Mouse (Mus musculus) hindbrain, embryonic 11.5 days (tissue): ENCODE data around the gene Alpk3. TPM values are rescaled to one million over a fixed set of nuclear protein-coding genes. Genes with fewer than 3 reads are reported as not detected.

Source experiments
- ATAC-seq: fragments of 200-750 bp; cut with Nextera tagmentation; 2 replicates; pipeline ENCODE4 v1.8.0; 2017; ENCODE audit warnings: mild to moderate bottlenecking, moderate TSS enrichment, moderate library complexity; ENCODE audit not compliant: low FRiP score
- DNase-seq: peaks from one replicate; pipeline ENCODE4 v3.0.0-alpha.2; 2015; ENCODE audit warnings: low spot score
- H3K27ac ChIP-seq: fragments of 300-500 bp; sonication (generic); 2 replicates; pipeline ENCODE4 v1.5.1; 2014; ENCODE audit warnings: mild to moderate bottlenecking, low read depth, low read length
- H3K27me3 ChIP-seq: fragments of 300-500 bp; sonication (generic); 2 replicates; pipeline ENCODE4 v1.6.1; 2014; ENCODE audit warnings: mild to moderate bottlenecking, low read length, moderate library complexity, mixed read lengths; ENCODE audit not compliant: control insufficient read depth, insufficient read depth
- H3K36me3 ChIP-seq: fragments of 300-500 bp; sonication (generic); 2 replicates; pipeline ENCODE4 v1.6.1; 2014; ENCODE audit warnings: mild to moderate bottlenecking, low read length, moderate library complexity, mixed read lengths; ENCODE audit not compliant: control insufficient read depth, insufficient read depth
- H3K4me1 ChIP-seq: fragments of 300-500 bp; sonication (generic); replicated peaks from 2 replicates; pipeline ENCODE4 v1.6.1; 2014; ENCODE audit warnings: low read length, mixed read lengths; ENCODE audit not compliant: control insufficient read depth, insufficient read depth
- H3K4me2 ChIP-seq: fragments of 300-500 bp; sonication (generic); replicated peaks from 2 replicates; pipeline ENCODE4 v1.6.1; 2014; ENCODE audit warnings: mild to moderate bottlenecking, low read depth, low read length
- H3K4me3 ChIP-seq: fragments of 300-500 bp; sonication (generic); 2 replicates; pipeline ENCODE4 v1.5.1; 2014; ENCODE audit warnings: low read depth, low read length
- H3K9ac ChIP-seq: fragments of 300-500 bp; sonication (generic); 2 replicates; pipeline ENCODE4 v1.6.1; 2014; ENCODE audit warnings: low read depth, low read length
- H3K9me3 ChIP-seq: fragments of 300-500 bp; sonication (generic); 2 replicates; pipeline ENCODE4 v1.6.1; 2016; ENCODE audit warnings: low read length; ENCODE audit not compliant: control insufficient read depth
- WGBS: fragments of 180-500 bp; shearing (Covaris S2); extraction: QIAGEN DNeasy Blood & Tissue Kit; methylation state at CpG from one replicate; pipeline ENCODE4 v1.1.7; 2014; 5-methylcytosine and 5-hydroxymethylcytosine counted together
- polyA plus RNA-seq: library from polyadenylated mRNA; unstranded; fragments of >200 nt; fragmentation: Nextera tagmentation; extraction: Ambion mirVana; gene quantifications from 2 replicates; pipeline ENCODE4 v1.2.1, GENCODE M21; 2014

The Alpk3 gene
- polyA plus RNA-seq, 1 experiment from 2014 or later: 0.14 TPM

DNA sequence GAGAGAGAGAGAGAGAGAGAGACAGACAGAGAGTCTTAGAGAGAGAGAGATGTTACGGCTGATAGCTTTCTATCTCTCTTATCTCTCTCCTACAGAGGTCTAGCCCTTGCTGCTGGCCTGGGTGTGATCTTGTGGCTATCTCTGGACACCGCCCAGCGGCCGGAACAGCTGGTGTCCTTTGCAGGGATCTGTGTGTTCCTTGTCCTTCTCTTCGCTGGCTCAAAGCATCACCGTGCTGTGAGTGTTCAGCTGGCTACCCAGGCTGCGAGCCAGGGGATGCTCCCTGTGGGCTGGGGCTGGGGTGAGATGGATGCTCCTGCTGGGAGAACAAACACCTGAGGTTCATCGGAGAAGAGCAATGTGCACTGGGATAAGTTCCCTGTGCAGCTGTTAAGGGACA lies 67.4 kb downstream of the Alpk3 start:
- Histone ChIP-seq H3K36me3 (no peaks in the 10 kb centered on the region), H3K4me2 (no peak overlapping the region), H3K9me3 (no peaks in the 10 kb centered on the region), H3K27me3 (no peaks in the 10 kb centered on the region), H3K27ac (no peak overlapping the region), H3K9ac (no peak overlapping the region), H3K4me1 (no peaks in the 10 kb centered on the region), H3K4me3 (no peak overlapping the region)
- WGBS: 79% methylated on average over 8 of the region's 8 CpGs
- no peak for ATAC-seq
- DNase-seq: no peak

GRCm38 (mm10) chr7:81125215-81126175 lies 68.1 kb downstream of the Alpk3 start:
- no peak overlapping the region for H3K4me3 ChIP-seq
- ATAC-seq (no peak), DNase-seq (no peak)
- H3K9ac ChIP-seq: no peak overlapping the region
- H3K4me1 ChIP-seq: no peaks in the 10 kb centered on the region
- 62% methylated on average over 10 of the region's 10 CpGs for WGBS
- H3K4me2 ChIP-seq: no peak overlapping the region
- H3K36me3 ChIP-seq: no peaks in the 10 kb centered on the region
- H3K27ac ChIP-seq: no peak overlapping the region
- no peaks in the 10 kb centered on the region for H3K9me3 ChIP-seq
- no peaks in the 10 kb centered on the region for H3K27me3 ChIP-seq

DNA sequence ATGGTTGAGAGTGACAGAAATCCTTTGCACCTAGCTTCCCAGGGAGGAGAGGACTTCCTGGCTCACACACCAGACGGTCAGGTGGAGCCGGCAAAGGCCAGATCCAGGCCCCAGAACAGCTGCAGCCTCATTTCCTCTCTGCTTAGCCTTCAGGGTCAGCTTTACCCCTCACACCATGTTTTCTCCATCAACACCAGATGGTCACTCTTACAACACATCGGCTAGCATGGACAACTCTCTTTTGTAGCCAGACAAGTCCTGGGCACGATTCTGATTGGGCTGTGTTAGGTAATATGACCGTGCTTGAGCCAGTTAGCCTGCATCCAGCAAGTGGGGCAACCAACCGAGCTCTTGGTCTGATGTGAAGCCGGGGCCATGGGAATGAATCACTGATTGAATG lies 74.5 kb downstream of the Alpk3 start:
- 68% methylated on average over 7 of the region's 7 CpGs for WGBS
- no peak for DNase-seq

GRCm38 (mm10) chr7:81132851-81133279 lies 75.5 kb downstream of the Alpk3 start:
- no peak overlapping the region for H3K4me3 ChIP-seq
- H3K27me3 ChIP-seq: no peaks in the 10 kb centered on the region
- no peak overlapping the region for H3K9ac ChIP-seq
- no peak for ATAC-seq
- H3K36me3 ChIP-seq: no peaks in the 10 kb centered on the region
- no peaks in the 10 kb centered on the region for H3K9me3 ChIP-seq
- H3K4me2 ChIP-seq: no peak overlapping the region
- DNase-seq: no peak
- WGBS: 10% methylated on average over 2 of the region's 2 CpGs
- no peaks in the 10 kb centered on the region for H3K4me1 ChIP-seq
- H3K27ac ChIP-seq: no peak overlapping the region

More for the DNA sequence above, 74.5 kb downstream of the Alpk3 start:
- ATAC-seq: no peak
- Histone ChIP-seq H3K4me1 (no peaks in the 10 kb centered on the region), H3K9me3 (no peaks in the 10 kb centered on the region), H3K9ac (no peak overlapping the region), H3K27me3 (no peaks in the 10 kb centered on the region), H3K36me3 (no peaks in the 10 kb centered on the region), H3K4me3 (no peak overlapping the region), H3K27ac (no peak overlapping the region), H3K4me2 (no peak overlapping the region)

- DNase-seq: no peak
- Histone ChIP-seq H3K9ac (no peak overlapping the region), H3K27ac (no peak overlapping the region), H3K4me3 (no peak overlapping the region), H3K9me3 (no peaks in the 10 kb centered on the region), H3K4me1 (no peaks in the 10 kb centered on the region), H3K4me2 (no peak overlapping the region), H3K36me3 (no peaks in the 10 kb centered on the region), H3K27me3 (no peaks in the 10 kb centered on the region)
- ATAC-seq: no peak
- WGBS: 53% methylated on average over 6 of the region's 6 CpGs
Observed at GRCm38 (mm10) chr7:81133416-81133815, 76.0 kb downstream of the Alpk3 start.

- ATAC-seq: no peak
- H3K4me3 ChIP-seq: no peak overlapping the region
- no peak for DNase-seq
- H3K27ac ChIP-seq: no peak overlapping the region
- no peaks in the 10 kb centered on the region for H3K4me1 ChIP-seq
- H3K27me3 ChIP-seq: no peaks in the 10 kb centered on the region
- no peak overlapping the region for H3K4me2 ChIP-seq
- no peaks in the 10 kb centered on the region for H3K9me3 ChIP-seq
- WGBS: 85% methylated on average over 2 of the region's 2 CpGs
- H3K36me3 ChIP-seq: no peaks in the 10 kb centered on the region
- H3K9ac ChIP-seq: no peak overlapping the region
Observed at GRCm38 (mm10) chr7:81133941-81134340, 76.5 kb downstream of the Alpk3 start.

GRCm38 (mm10) chr7:81134614-81135067 lies 77.2 kb downstream of the Alpk3 start:
- H3K9me3 ChIP-seq: no peaks in the 10 kb centered on the region
- ATAC-seq (peak; percentile 33; the same call in 1 of the 2 replicates), DNase-seq (peak; percentile 52)
- H3K4me3 ChIP-seq: no peak overlapping the region
- H3K4me2 ChIP-seq: no peak overlapping the region
- no peaks in the 10 kb centered on the region for H3K27me3 ChIP-seq
- no peak overlapping the region for H3K27ac ChIP-seq
- no peaks in the 10 kb centered on the region for H3K36me3 ChIP-seq
- no peaks in the 10 kb centered on the region for H3K4me1 ChIP-seq
- 37% methylated on average over 9 of the region's 9 CpGs for WGBS
- H3K9ac ChIP-seq: no peak overlapping the region

DNA sequence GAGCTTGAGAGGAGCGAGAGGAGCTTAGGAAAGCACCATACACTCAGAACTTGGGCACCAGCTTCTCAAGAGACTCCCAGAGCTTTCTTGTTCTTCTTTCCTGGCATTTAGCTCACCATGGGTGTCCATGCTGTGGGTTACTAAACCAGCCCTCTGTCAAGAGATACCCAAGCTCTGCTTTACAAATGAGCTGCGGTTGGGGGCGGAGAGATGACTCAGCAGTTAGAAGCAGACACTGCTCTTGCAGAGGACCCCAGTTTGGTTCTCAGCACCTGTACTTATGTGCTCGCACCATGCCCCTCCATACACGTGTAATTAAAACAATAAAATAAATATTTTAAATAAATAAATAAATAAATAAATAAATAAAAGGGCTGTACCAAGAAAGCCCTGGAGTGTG lies 79.9 kb downstream of the Alpk3 start:
- 88% methylated on average over 5 of the region's 5 CpGs for WGBS
- no peaks in the 10 kb centered on the region for H3K27me3 ChIP-seq
- no peak for ATAC-seq

DNA sequence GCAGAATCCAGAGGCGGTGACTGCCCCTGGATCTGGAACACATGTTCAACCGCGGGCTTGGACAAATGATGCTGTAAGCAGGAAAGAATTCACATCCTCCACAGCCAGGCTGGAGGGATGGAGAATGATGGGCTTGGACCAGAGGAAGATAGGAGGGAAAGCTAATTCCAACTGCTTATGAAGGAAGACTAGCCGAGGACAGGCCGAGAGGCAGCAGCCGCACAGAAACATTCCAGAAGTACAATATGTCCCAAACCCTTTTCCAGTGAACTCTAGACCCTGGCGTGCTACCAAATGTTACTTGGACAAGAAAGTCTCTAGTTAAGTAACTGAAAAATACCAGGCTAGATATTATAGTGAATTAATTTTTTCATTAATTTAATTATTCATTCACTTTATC lies 81.7 kb downstream of the Alpk3 start:
- ATAC-seq (no peak), DNase-seq (no peak)
- Histone ChIP-seq H3K9me3 (no peaks in the 10 kb centered on the region), H3K36me3 (no peaks in the 10 kb centered on the region), H3K27ac (no peak overlapping the region), H3K4me1 (no peaks in the 10 kb centered on the region), H3K27me3 (no peaks in the 10 kb centered on the region), H3K4me3 (no peak overlapping the region), H3K4me2 (no peak overlapping the region), H3K9ac (no peak overlapping the region)
- WGBS: 94% methylated on average over 7 of the region's 7 CpGs

More for the DNA sequence above, 79.9 kb downstream of the Alpk3 start:
- H3K9ac ChIP-seq: no peak overlapping the region
- no peak overlapping the region for H3K4me2 ChIP-seq
- H3K36me3 ChIP-seq: no peaks in the 10 kb centered on the region
- DNase-seq: no peak
- no peak overlapping the region for H3K4me3 ChIP-seq
- no peaks in the 10 kb centered on the region for H3K9me3 ChIP-seq
- no peaks in the 10 kb centered on the region for H3K4me1 ChIP-seq
- H3K27ac ChIP-seq: no peak overlapping the region
